In the genomic region with DNA sequence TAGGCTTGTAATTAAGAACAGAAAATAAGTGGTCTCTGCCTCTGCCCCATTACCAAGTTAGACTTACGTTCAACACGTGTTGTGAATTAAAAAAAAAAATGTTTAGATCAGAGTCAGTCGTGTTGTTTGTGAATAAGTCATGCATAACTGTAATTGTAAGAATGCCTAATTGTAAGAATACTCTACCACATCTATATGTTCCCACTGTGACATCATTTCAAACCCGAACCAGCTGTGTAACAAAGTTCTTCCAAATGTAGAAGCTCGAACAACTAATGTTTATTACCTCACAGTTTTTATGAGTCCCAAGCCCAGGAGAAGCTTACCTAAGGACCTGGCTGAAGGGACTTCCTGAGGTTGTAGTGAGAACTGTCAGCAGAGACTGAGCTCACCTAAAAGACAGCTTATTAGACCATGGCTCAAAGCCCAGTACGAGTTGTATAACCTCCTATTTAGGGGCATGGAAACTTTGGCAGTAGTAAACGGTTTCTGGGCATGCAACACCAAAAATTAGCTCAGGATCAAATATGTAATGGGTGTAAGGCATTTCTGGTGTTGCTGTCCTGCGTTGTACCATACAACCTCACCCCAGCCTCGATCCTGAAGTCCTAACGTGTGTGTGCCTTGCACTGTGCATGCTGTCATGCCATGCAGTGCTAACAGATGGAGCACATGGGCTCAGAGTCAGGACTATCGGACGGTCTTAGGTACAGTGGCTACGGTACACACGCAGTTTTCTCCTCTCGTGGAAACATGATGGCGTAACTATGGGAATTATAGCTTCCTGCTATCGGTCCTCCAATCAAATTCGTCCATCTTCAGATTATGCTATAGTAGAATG, we compare ENCODE assay signal across 12 mouse cellular contexts.
"Had no signal": no experiment of that assay in that cellular context is flagged by ENCODE, and none has a peak within 500 bp of the region (broad histone marks: within the 10 kb centered on the region; RNA-seq: fewer than 3 reads in every experiment).

No protein-coding gene starts in this region.

- ATAC-seq: lung, postnatal 0 days; midbrain, embryonic 16.5 days had no signal

- H3K27ac ChIP-seq: layer of hippocampus, adult 2 months; liver, embryonic 14.5 days; midbrain, embryonic 12.5 days; neural tube, embryonic 13.5 days had no signal

- H3K4me3 ChIP-seq: layer of hippocampus, adult 2 months; midbrain, embryonic 12.5 days; neural tube, embryonic 13.5 days had no signal

- H3K4me1 ChIP-seq: midbrain, embryonic 12.5 days; neural tube, embryonic 13.5 days had no signal

- H3K27me3 ChIP-seq: midbrain, embryonic 12.5 days; neural tube, embryonic 13.5 days had no signal

- H3K9me3 ChIP-seq: midbrain, embryonic 12.5 days; neural tube, embryonic 13.5 days had no signal

- H3K36me3 ChIP-seq: midbrain, embryonic 12.5 days; neural tube, embryonic 13.5 days had no signal

- H3K4me2 ChIP-seq: midbrain, embryonic 12.5 days; neural tube, embryonic 13.5 days had no signal

- H3K9ac ChIP-seq: liver, embryonic 14.5 days; midbrain, embryonic 12.5 days; neural tube, embryonic 13.5 days had no signal

- DNase-seq: kidney, postnatal 10 days; kidney, postnatal 4 days; lung, adult 18-20 months; lung, postnatal 36 days; retina, postnatal 1 day; right cerebral cortex, postnatal 25 days had no signal
